Mouse (Mus musculus) heart, adult 18-20 months (tissue): Measurements from ENCODE around the gene Atn1. TPM values are rescaled to one million over a fixed set of nuclear protein-coding genes. Genes with fewer than 3 reads are reported as not detected.

Experiments
- DNase-seq, 2 experiments: peaks; one replicate each; pipeline ENCODE4 v3.0.0; 2021 to 2022; ENCODE audit warnings: mixed read lengths in 1 of 2
- total RNA-seq, 2 experiments: library from RNA; stranded (reverse); gene quantifications; 2 replicates each; pipeline ENCODE4 v1.2.3; 2021

Gene Atn1
- total RNA-seq, 2 experiments from 2014 or later: 41.1 to 46.9 TPM

DNA sequence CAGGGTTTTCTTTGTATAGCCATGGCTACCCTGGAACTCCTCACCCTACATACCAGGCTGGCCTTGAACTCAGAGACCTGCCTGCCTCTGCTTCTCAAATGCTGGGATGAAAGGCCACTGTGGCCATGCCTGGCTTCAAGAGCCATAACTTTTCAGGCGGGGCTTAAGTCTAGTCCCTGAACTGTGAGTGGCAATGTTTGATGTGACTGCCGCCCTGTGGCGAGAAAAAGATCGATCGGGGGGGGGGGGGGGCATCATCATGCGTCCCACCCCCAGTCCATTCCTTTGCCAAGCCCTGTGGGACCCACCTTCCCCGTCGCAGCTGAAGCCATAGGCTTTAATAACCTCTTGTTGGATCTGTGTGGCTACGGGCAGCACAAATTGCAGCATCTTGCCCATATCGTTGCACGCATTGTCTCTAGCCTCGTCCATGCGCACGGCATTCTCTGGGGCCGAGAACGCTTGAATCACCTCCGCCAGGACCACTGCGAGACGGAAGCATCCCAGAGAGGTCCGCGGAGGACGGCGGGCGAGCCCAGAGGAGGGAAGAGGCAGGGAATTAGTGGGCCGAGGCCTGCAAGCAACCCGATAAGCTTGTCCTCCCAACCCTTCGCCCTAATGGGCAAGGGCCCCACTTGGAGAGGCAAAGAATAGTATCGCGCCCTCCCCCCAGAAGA is 16.0 kb downstream of the Atn1 start:
- DNase-seq: peak in 1 of 2 experiments; percentile 71

GRCm38 (mm10) chr6:124739231-124739796 is 17.0 kb downstream of the Atn1 start:
- no peak for DNase-seq

GRCm38 (mm10) chr6:124738511-124739023 is 17.8 kb downstream of the Atn1 start, which contains the start of gene Ptpn6:
Ptpn6 (minus strand) TSS chr6:124738714.
- DNase-seq: peak in 1 of 2 experiments; percentile 57

GRCm38 (mm10) chr6:124737040-124737439 is 19.3 kb downstream of the Atn1 start:
- no peak for DNase-seq

DNA sequence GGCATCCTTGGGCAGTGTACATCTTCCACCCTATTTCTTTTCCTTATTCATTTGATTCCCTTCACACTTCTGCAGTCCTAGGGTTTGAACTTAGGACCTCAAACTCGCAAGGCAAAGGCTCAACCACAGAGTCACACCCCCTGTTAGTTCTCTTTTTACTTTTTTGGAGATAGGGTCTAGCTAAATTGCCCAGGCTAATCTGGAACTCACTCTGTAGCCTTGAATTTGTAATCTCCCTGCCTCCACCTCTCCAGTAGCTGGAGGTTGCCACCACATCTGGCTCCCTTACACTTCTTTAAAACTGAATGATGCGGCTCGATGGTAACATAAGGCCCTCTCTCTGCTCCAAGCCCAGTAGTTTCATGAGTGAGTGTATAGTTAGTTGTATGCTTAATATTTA is 21.9 kb downstream of the Atn1 start:
- DNase-seq: no peak

- DNase-seq: peak; percentile 49 to 83
Measured at GRCm38 (mm10) chr6:124732476-124733370, 23.6 kb downstream of the Atn1 start.

DNA sequence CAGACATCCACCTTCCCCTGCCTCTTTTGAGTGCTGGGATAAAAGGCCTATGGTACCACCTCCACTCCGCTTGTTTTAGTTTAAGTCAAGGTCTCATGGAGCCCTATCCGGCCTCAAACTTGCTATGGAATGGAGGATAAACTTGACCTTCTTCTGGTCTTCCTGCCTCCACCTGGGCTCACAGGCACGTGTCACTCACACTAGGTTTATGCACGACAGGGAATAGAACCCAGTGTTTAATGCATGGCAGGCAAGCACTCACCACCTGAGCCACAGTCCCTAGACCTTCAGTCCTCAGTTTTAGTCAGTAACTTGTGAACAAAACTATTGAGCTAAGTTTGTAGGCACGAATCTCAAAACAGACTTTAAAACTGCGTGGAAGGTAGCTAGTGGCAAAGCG is 25.3 kb downstream of the Atn1 start:
- DNase-seq: no peak

- DNase-seq: peak in 1 of 2 experiments; percentile 68
Measured at GRCm38 (mm10) chr6:124729850-124730705, 26.2 kb downstream of the Atn1 start.

DNA sequence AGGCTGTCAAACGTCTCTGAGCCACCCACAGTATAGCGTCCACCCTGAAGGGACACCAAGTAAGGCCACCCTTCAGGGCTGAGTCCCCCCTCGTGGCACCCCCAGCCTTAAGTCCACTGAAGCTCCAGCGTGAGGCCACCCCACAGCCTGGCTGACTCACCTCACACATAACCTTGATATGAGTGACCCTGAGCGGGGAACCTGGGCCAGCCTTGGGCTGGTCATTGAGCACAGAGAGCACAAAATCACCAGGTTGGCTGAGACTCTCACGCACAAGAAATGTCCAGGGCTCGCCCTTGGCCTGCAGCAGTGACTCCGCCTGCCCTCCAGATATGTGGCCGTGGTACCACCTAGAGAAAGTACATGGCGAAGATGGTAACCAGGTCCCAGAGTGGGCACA is 27.7 kb downstream of the Atn1 start:
- DNase-seq: no peak

DNA sequence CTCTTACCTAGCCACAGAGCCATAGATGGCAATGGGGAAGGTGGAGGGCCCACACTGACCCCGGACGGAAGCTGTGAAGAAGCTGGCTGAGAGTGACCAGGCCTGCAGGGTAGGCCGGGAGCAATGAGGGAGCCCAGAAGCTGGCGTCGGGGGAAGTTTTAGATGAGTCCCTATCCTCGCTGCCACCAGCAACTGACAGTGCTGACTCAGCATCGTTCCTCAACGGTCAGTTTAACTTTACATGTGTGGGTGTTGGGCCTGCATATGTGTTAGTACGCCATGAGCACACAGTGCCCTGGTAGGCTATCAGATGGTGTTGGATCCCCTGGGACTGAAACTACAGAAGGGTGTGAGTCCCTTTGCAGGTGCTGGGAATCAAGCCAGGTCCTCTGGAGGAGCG is 31.9 kb downstream of the Atn1 start:
- no peak for DNase-seq

- no peak for DNase-seq
Measured at GRCm38 (mm10) chr6:124723541-124723940, 32.8 kb downstream of the Atn1 start.

GRCm38 (mm10) chr6:124722876-124723473 is 33.3 kb downstream of the Atn1 start:
- DNase-seq: no peak

DNA sequence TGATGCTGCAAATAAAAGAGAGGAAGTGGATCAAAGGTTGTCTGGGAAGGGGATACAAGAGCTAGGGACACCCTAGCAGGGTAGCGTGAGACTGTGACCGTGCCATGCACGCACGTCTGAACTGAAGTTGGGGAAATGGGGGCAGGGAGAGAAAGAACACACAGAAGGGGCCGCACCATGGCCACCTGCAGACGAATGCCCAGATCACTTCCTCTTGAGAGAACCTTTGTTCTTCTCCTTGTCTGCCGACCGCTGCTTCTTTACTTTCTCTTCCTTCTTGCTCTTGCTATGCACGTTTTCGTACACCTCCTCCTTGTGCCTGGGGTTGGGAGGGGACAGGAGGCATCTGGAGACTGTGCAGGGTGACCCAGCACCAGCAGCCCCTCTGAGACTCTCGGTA is 35.4 kb downstream of the Atn1 start:
- DNase-seq: no peak

- DNase-seq: peak in 1 of 2 experiments; percentile 71
Measured at GRCm38 (mm10) chr6:124719354-124719978, 36.9 kb downstream of the Atn1 start.

DNA sequence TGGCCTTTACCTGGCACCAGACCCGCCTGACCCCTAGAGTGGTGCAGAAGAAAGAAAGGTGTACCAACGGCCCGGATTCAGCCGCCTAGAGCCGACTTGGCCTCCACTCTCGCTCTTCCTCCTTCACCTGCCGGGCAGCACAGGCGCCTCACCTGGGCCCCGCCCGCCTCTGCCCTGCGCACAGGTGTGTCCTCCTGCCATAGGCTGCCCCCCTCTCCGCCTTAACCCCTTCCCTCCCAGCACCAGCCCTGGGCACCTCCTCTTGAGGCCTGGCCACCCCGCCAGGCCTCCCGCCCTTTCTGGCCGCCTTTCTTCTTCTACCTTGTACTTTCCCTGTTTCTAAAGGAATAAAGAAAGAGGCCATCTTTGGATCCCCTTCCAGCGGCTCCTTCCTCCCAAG is 37.6 kb downstream of the Atn1 start:
- no peak for DNase-seq

GRCm38 (mm10) chr6:124717968-124718367 is 38.4 kb downstream of the Atn1 start:
- DNase-seq: no peak

- DNase-seq: peak in 1 of 2 experiments; percentile 62
Measured at GRCm38 (mm10) chr6:124716864-124717490, 39.3 kb downstream of the Atn1 start.

- no peak for DNase-seq
Measured at GRCm38 (mm10) chr6:124712918-124713317, 43.4 kb downstream of the Atn1 start.

DNA sequence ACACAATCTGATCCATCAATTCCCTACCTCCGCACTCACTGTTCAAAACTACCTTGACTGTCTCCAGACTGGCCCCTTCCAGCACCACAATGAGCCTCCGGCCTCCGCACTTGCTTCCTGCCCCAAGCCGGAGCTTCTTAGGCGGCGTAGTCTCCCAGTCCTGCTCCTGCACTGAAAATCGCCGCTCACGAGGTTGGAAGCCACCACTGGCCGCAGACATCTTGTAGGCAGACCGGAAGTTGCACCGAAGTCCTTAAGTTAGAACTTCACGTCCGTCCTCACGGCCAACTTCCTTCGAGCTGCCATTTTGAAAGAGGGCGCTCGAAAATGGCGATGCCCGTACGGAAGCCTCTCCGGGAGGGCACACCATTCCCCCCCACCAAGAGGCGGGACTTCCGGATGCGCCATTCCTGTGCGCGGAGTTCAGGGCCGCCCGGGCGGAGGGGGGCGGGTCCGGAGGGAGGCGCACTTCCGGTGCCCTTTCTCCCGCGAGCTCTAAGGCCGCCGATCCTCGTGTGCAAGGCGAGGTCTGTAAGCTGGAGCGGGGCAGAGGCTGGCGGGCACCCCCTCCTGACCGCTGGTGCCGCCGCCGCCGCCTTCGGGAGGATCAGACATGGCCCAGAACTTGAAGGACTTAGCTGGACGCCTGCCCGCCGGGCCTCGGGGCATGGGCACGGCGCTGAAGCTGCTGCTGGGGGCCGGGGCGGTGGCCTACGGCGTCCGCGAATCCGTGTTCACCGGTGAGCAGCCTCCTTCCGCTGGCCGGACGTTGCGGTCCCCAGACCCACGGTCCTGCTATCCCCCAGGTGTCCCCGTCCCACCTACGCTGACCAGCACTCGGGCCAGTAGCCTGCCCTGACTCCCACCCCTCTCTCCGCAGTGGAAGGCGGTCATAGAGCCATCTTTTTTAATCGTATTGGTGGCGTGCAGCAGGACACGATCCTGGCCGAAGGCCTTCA is 44.2 kb downstream of the Atn1 start, which contains the start of the genes Emg1 and Phb2:
Gene Emg1 (minus strand): TSS at position 355 of the 959 bp plus-strand sequence.
Gene Phb2 (plus strand): TSS at position 513 of the 959 bp plus-strand sequence.
- peak; percentile 99 for DNase-seq
